Mouse (Mus musculus) lung, postnatal 10 days (tissue): ENCODE results near the gene Cbx3.

Source experiments
- DNase-seq: peaks from one replicate; pipeline ENCODE4 v3.0.0; 2021

Gene Cbx3

GRCm38 (mm10) chr6:51470311-51471178 lies at the start of gene Cbx3:
Cbx3 (plus strand) TSS chr6:51470360.
- peak; percentile 94 for DNase-seq

GRCm38 (mm10) chr6:51423466-51424122 lies 46.6 kb upstream of the Cbx3 start:
- DNase-seq: no peak

GRCm38 (mm10) chr6:51424537-51424936 lies 45.6 kb upstream of the Cbx3 start:
- no peak for DNase-seq

- DNase-seq: peak; percentile 68
These were observed 37.4 kb upstream of the Cbx3 start, which contains the start of gene Nfe2l3 for GRCm38 (mm10) chr6:51432535-51433397. Nfe2l3 (plus strand) TSS chr6:51432670.

- DNase-seq: no peak
These were observed 35.9 kb upstream of the Cbx3 start for GRCm38 (mm10) chr6:51434270-51434669.

GRCm38 (mm10) chr6:51437665-51438064 lies 32.5 kb upstream of the Cbx3 start:
- peak; percentile 34 for DNase-seq

- no peak for DNase-seq
These were observed 31.3 kb upstream of the Cbx3 start for GRCm38 (mm10) chr6:51438826-51439330.

- no peak for DNase-seq
These were observed 27.8 kb upstream of the Cbx3 start for GRCm38 (mm10) chr6:51442191-51442835.

- no peak for DNase-seq
These were observed 17.1 kb upstream of the Cbx3 start for GRCm38 (mm10) chr6:51452927-51453503.

- no peak for DNase-seq
These were observed 15.2 kb upstream of the Cbx3 start for GRCm38 (mm10) chr6:51454949-51455348.

- no peak for DNase-seq
These were observed 14.0 kb upstream of the Cbx3 start for GRCm38 (mm10) chr6:51456198-51456597.

- no peak for DNase-seq
These were observed 12.9 kb upstream of the Cbx3 start for GRCm38 (mm10) chr6:51457283-51457682.

GRCm38 (mm10) chr6:51457770-51458387 lies 12.3 kb upstream of the Cbx3 start:
- no peak for DNase-seq

- DNase-seq: no peak
These were observed 11.2 kb upstream of the Cbx3 start for GRCm38 (mm10) chr6:51458925-51459312.

GRCm38 (mm10) chr6:51459313-51460020 lies 10.7 kb upstream of the Cbx3 start:
- DNase-seq: no peak

GRCm38 (mm10) chr6:51460021-51460360 lies 10.2 kb upstream of the Cbx3 start:
- no peak for DNase-seq

GRCm38 (mm10) chr6:51460363-51460762 lies 9.8 kb upstream of the Cbx3 start:
- no peak for DNase-seq

- peak; percentile 29 for DNase-seq
These were observed 2.5 kb upstream of the Cbx3 start for GRCm38 (mm10) chr6:51467649-51468048.

- peak; percentile 80 for DNase-seq
These were observed 1.1 kb upstream of the Cbx3 start for GRCm38 (mm10) chr6:51468891-51469561.

- peak; percentile 99 for DNase-seq
These were observed 347 bp upstream of the Cbx3 start, which contains the start of gene Hnrnpa2b1 for GRCm38 (mm10) chr6:51469715-51470310. Hnrnpa2b1 (minus strand) TSS chr6:51469894.
